Mouse (Mus musculus) neural tube, embryonic 13.5 days (tissue): Measurements from ENCODE around the gene Rad51d. TPM values are rescaled to one million over a fixed set of nuclear protein-coding genes. Genes with fewer than 3 reads are reported as not detected.
"Not testable (repeated sequence)": the region's sequence is repeated elsewhere in the genome, so short reads cannot be mapped to it uniquely, and the experiment has no call there.

Experiments
- ATAC-seq: fragments of 200-750 bp; cut with Nextera tagmentation; 2 replicates; pipeline ENCODE4 v1.8.0; 2017; ENCODE audit warnings: low read depth, mild to moderate bottlenecking, moderate TSS enrichment, moderate library complexity
- H3K27ac ChIP-seq: fragments of 300-500 bp; sonication (generic); replicated peaks from 2 replicates; pipeline ENCODE4 v1.5.1; 2015; ENCODE audit warnings: moderate library complexity, mild to moderate bottlenecking, inconsistent platforms
- H3K27me3 ChIP-seq: fragments of 300-500 bp; sonication (generic); 2 replicates; pipeline ENCODE4 v1.6.1; 2015; ENCODE audit warnings: mild to moderate bottlenecking, inconsistent platforms
- H3K36me3 ChIP-seq: fragments of 300-500 bp; sonication (generic); 2 replicates; pipeline ENCODE4 v1.6.1; 2015; ENCODE audit warnings: mild to moderate bottlenecking, inconsistent platforms
- H3K4me1 ChIP-seq: fragments of 300-500 bp; sonication (generic); replicated peaks from 2 replicates; pipeline ENCODE4 v1.6.1; 2015; ENCODE audit warnings: inconsistent platforms
- H3K4me2 ChIP-seq: fragments of 300-500 bp; sonication (generic); 2 replicates; pipeline ENCODE4 v1.6.1; 2015; ENCODE audit warnings: inconsistent platforms, mild to moderate bottlenecking, moderate library complexity
- H3K4me3 ChIP-seq: fragments of 300-500 bp; sonication (generic); 2 replicates; pipeline ENCODE4 v1.5.1; 2015; ENCODE audit warnings: mild to moderate bottlenecking, inconsistent platforms
- H3K9ac ChIP-seq: fragments of 300-500 bp; sonication (generic); 2 replicates; pipeline ENCODE4 v1.6.1; 2015; ENCODE audit warnings: moderate library complexity, mild to moderate bottlenecking, inconsistent platforms
- H3K9me3 ChIP-seq: fragments of 300-500 bp; sonication (generic); 2 replicates; pipeline ENCODE4 v1.6.1; 2016; ENCODE audit warnings: inconsistent platforms
- WGBS: fragments of 180-500 bp; shearing (Covaris S2); methylation state at CpG from one replicate; pipeline ENCODE4 v1.1.7; 2015; 5-methylcytosine and 5-hydroxymethylcytosine counted together
- polyA plus RNA-seq: library from polyadenylated mRNA; unstranded; fragments of >200 nt; fragmentation: Nextera tagmentation; extraction: Ambion mirVana; gene quantifications from 2 replicates; pipeline ENCODE4 v1.2.1, GENCODE M21; 2015

Rad51d gene
- polyA plus RNA-seq, 1 experiment from 2014 or later: 12.4 TPM

DNA sequence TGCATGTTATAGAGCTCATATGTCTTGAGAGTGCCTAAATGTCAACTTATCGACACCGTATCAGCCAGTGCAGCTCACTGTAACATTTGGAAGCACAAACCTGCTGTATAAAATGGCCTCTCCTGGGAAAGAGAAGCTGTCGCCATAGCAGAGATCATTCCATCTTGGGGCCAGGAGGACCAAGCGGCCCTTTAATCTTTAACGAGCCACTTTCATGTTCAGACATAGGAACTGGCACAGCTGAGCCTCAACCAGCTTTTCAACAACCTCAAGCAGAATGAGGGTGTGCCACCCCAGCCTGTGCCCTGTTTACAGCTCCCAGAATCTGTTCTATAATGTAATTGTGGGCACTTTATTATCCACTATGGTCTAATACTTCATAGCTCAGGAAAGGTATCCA is 40.2 kb downstream of the Rad51d start:
- ATAC-seq: no peak
- Histone ChIP-seq H3K9me3 (no peaks in the 10 kb centered on the region), H3K27me3 (no peaks in the 10 kb centered on the region), H3K27ac (peak overlapping the region; percentile 67), H3K4me2 (no peak overlapping the region), H3K4me3 (no peak overlapping the region), H3K4me1 (peaks cover 55% of the 10 kb centered on the region), H3K9ac (no peak overlapping the region), H3K36me3 (no peaks in the 10 kb centered on the region)
- WGBS: 47% methylated on average over 5 of the region's 5 CpGs

GRCm38 (mm10) chr11:82847571-82848000 is 42.8 kb downstream of the Rad51d start:
- peak overlapping the region; percentile 28 for H3K27ac ChIP-seq
- 27% methylated on average over 6 of the region's 6 CpGs for WGBS

DNA sequence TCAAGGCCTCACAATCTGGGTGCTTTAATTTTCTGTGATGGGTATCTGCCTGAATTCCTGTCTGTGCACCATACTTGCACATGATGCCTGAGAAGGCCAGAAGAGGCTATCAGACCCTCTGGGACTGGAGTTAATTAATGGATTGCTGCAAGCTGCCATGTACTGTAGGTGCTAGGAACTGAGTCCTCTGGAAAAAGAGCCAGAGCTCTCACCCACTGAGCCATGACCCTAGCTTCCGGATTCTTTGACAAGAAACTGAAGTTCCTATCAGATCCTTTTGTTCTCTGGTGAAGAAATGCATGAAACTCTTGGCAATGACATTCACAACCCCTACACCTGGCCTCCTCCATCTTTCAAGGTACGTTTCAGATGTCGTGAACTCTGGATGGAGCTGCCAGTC is 43.5 kb downstream of the Rad51d start:
- Histone ChIP-seq H3K27ac (0 out of 2 replicates have a peak overlapping the region, but pooled peaks have one; percentile 28), H3K4me2 (no peak overlapping the region), H3K9ac (no peak overlapping the region), H3K4me3 (no peak overlapping the region), H3K4me1 (peaks cover 58% of the 10 kb centered on the region), H3K9me3 (no peaks in the 10 kb centered on the region), H3K27me3 (no peaks in the 10 kb centered on the region), H3K36me3 (no peaks in the 10 kb centered on the region)
- ATAC-seq: no peak
- WGBS: 81% methylated on average over 3 of the region's 3 CpGs

More at GRCm38 (mm10) chr11:82847571-82848000, 42.8 kb downstream of the Rad51d start:
- Histone ChIP-seq H3K4me2 (no peak overlapping the region), H3K4me3 (no peak overlapping the region), H3K4me1 (peaks cover 63% of the 10 kb centered on the region), H3K36me3 (no peaks in the 10 kb centered on the region), H3K9me3 (no peaks in the 10 kb centered on the region), H3K27me3 (no peaks in the 10 kb centered on the region), H3K9ac (no peak overlapping the region)
- no peak for ATAC-seq

GRCm38 (mm10) chr11:82846079-82846436 is 44.4 kb downstream of the Rad51d start:
- WGBS: 21% methylated on average over 4 of the region's 4 CpGs
- Histone ChIP-seq H3K9me3 (no peaks in the 10 kb centered on the region), H3K9ac (peak overlapping the region; percentile 58), H3K27ac (peak overlapping the region; percentile 64), H3K27me3 (no peaks in the 10 kb centered on the region), H3K4me3 (0 out of 2 replicates have a peak overlapping the region, but pooled peaks have one; percentile 6), H3K4me1 (peaks cover 49% of the 10 kb centered on the region), H3K4me2 (peak overlapping the region; percentile 42), H3K36me3 (no peaks in the 10 kb centered on the region)
- ATAC-seq: no peak

DNA sequence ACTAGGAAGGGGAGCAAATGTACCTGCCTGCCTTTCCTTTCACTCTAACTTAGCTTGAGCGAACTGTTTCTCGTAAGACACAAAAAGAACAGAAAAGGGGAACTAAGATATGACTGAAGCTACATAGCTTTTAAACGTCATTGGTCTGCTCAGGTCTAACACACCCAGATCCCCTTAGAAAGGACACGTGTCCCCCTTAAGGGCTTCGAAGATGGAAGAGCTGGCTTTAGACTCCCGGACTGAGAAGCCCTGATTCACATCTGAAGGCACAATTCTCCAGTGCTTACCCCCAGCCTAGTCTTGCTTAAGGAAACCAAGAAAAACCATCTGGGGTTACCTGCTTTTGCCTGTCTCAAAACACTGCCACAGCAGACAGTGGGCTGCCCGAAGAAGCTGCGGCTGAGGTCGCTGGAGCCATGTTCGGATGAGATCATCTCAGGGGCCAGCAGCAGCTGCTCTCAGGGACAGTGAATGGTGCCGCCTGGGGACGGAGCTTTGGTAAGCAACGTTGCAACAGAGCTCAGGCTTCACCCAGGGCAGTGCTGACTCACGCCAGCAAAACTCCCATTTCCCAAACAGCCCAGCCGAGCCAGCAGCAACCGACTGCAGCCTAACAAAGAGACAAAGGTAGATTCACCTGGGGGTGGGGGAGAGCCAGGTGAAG is 44.9 kb downstream of the Rad51d start:
- Histone ChIP-seq H3K4me2 (peak overlapping the region; percentile 42), H3K9ac (peak overlapping the region; percentile 58), H3K4me1 (peaks cover 45% of the 10 kb centered on the region), H3K9me3 (no peaks in the 10 kb centered on the region), H3K27ac (peak overlapping the region; percentile 64), H3K27me3 (no peaks in the 10 kb centered on the region), H3K4me3 (peak overlapping the region; percentile 6; the same call in 1 of the 2 replicates), H3K36me3 (no peaks in the 10 kb centered on the region)
- 32% methylated on average over 16 of the region's 16 CpGs for WGBS
- peak; percentile 59; the same call in 1 of the 2 replicates for ATAC-seq

GRCm38 (mm10) chr11:82844771-82845414 is 45.5 kb downstream of the Rad51d start:
- no peaks in the 10 kb centered on the region for H3K27me3 ChIP-seq
- H3K4me1 ChIP-seq: peaks cover 38% of the 10 kb centered on the region
- 65% methylated on average over 11 of the region's 11 CpGs for WGBS
- peak overlapping the region; percentile 58 for H3K9ac ChIP-seq
- H3K27ac ChIP-seq: 0 out of 2 replicates have a peak overlapping the region, but pooled peaks have one; percentile 38
- H3K9me3 ChIP-seq: no peaks in the 10 kb centered on the region
- no peaks in the 10 kb centered on the region for H3K36me3 ChIP-seq
- no peak overlapping the region for H3K4me3 ChIP-seq
- H3K4me2 ChIP-seq: no peak overlapping the region
- no peak for ATAC-seq

DNA sequence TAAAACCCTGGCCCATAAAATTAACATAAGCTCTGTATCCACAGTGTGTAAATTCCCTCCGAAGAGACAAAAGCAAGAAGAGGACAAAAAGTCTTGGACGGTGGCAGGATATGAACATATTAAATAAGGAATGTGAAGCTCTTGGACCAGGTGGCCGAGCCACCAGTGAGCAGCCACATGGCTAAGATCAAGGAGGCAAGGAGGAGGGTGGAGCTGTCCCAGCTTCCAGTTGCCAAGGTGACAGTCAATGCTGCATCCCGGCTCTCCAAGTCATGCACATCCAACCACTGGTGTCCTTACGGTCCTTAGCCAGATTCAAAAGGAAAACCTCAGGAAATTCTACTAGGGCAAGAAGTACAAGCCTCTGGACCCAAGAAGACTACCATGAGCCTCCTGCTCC is 51.9 kb downstream of the Rad51d start:
- Histone ChIP-seq H3K4me1 (peaks cover 40% of the 10 kb centered on the region), H3K9ac (no peak overlapping the region), H3K4me3 (no peak overlapping the region), H3K36me3 (no peaks in the 10 kb centered on the region), H3K9me3 (no peaks in the 10 kb centered on the region), H3K27ac (no peak overlapping the region; the same call in 1 of the 2 replicates), H3K27me3 (no peaks in the 10 kb centered on the region), H3K4me2 (peak overlapping the region; percentile 27; the same call in 1 of the 2 replicates)
- WGBS: 26% methylated on average over 5 of the region's 5 CpGs
- no peak for ATAC-seq

- no peak for ATAC-seq
- Histone ChIP-seq H3K36me3 (no peaks in the 10 kb centered on the region), H3K9me3 (no peaks in the 10 kb centered on the region), H3K27me3 (no peaks in the 10 kb centered on the region), H3K4me3 (no peak overlapping the region), H3K4me1 (peaks cover 40% of the 10 kb centered on the region), H3K9ac (peak overlapping the region; percentile 10; the same call in 1 of the 2 replicates), H3K4me2 (peak overlapping the region; percentile 27), H3K27ac (0 out of 2 replicates have a peak overlapping the region, but pooled peaks have one; percentile 2)
- 11% methylated on average over 7 of the region's 7 CpGs for WGBS
These were observed 52.6 kb downstream of the Rad51d start for GRCm38 (mm10) chr11:82837848-82838247.

- peak overlapping the region; percentile 11; the same call in 1 of the 2 replicates for H3K27ac ChIP-seq
- H3K4me1 ChIP-seq: peaks cover 40% of the 10 kb centered on the region
- H3K9me3 ChIP-seq: no peaks in the 10 kb centered on the region
- H3K4me2 ChIP-seq: no peak overlapping the region
- WGBS: 18% methylated on average over 7 of the region's 7 CpGs
- no peaks in the 10 kb centered on the region for H3K27me3 ChIP-seq
- no peaks in the 10 kb centered on the region for H3K36me3 ChIP-seq
- no peak overlapping the region for H3K4me3 ChIP-seq
- no peak overlapping the region for H3K9ac ChIP-seq
- no peak for ATAC-seq
These were observed 53.2 kb downstream of the Rad51d start for GRCm38 (mm10) chr11:82837192-82837591.

GRCm38 (mm10) chr11:82835616-82836432 is 54.6 kb downstream of the Rad51d start:
- no peak overlapping the region for H3K4me2 ChIP-seq
- H3K9me3 ChIP-seq: no peaks in the 10 kb centered on the region
- H3K27ac ChIP-seq: no peak overlapping the region
- H3K4me3 ChIP-seq: no peak overlapping the region
- ATAC-seq: no peak
- peaks cover 53% of the 10 kb centered on the region for H3K4me1 ChIP-seq
- no peaks in the 10 kb centered on the region for H3K36me3 ChIP-seq
- H3K9ac ChIP-seq: no peak overlapping the region
- no peaks in the 10 kb centered on the region for H3K27me3 ChIP-seq
- WGBS: 52% methylated on average over 11 of the region's 11 CpGs

- not testable (repeated sequence) for H3K4me2 ChIP-seq, H3K4me3 ChIP-seq, H3K27ac ChIP-seq, ATAC-seq, H3K27me3 ChIP-seq, H3K9me3 ChIP-seq, H3K36me3 ChIP-seq, H3K9ac ChIP-seq
- H3K4me1 ChIP-seq: peaks cover 56% of the 10 kb centered on the region
- WGBS: 88% methylated on average over 7 of the region's 7 CpGs
These were observed 56.1 kb downstream of the Rad51d start for GRCm38 (mm10) chr11:82834359-82834758.

DNA sequence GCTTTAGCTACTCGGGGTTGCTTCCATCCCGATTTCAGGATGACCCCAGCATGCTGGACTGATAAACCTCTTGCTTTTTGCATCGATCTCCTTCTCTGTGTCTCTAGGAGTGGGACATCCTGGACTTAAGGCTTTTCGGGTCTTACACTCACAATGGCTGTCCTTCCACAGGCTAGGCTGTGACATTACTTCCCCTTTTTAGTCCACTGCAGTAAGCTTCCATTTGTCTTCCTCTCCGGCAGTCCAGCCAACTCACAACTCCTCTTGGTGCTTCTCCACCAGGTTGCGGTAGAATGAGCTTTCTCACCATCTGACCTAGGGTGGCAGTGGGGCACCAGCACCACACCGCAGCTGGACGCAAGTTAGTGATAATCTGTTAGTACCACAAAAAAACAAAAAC is 56.5 kb downstream of the Rad51d start:
- 71% methylated on average over 8 of the region's 8 CpGs for WGBS
- no peak overlapping the region for H3K4me3 ChIP-seq

More for the DNA sequence above, 56.5 kb downstream of the Rad51d start:
- Histone ChIP-seq H3K27me3 (no peaks in the 10 kb centered on the region), H3K4me1 (peaks cover 54% of the 10 kb centered on the region), H3K27ac (no peak overlapping the region), H3K9ac (no peak overlapping the region), H3K9me3 (no peaks in the 10 kb centered on the region), H3K4me2 (no peak overlapping the region), H3K36me3 (no peaks in the 10 kb centered on the region)
- no peak for ATAC-seq
